Mouse (Mus musculus) embryonic facial prominence, embryonic 10.5 days (tissue): Measurements from ENCODE around the gene Hcn4. TPM values are rescaled to one million over a fixed set of nuclear protein-coding genes. Genes with fewer than 3 reads are reported as not detected.

Experiments
- DNase-seq: peaks from one replicate; pipeline ENCODE4 v3.0.0-alpha.2; 2017; ENCODE audit warnings: low spot score
- H3K27ac ChIP-seq: fragments of 300-500 bp; sonication (generic); replicated peaks from 2 replicates; pipeline ENCODE4 v1.5.1; 2016; ENCODE audit warnings: mild to moderate bottlenecking
- H3K27me3 ChIP-seq: fragments of 300-500 bp; sonication (generic); replicated peaks from 2 replicates; pipeline ENCODE4 v1.6.1; 2016; ENCODE audit warnings: low read depth, mild to moderate bottlenecking; ENCODE audit not compliant: poor library complexity, severe bottlenecking
- H3K36me3 ChIP-seq: fragments of 300-500 bp; sonication (generic); replicated peaks from 2 replicates; pipeline ENCODE4 v1.6.1; 2016; ENCODE audit warnings: mild to moderate bottlenecking, moderate library complexity
- H3K4me1 ChIP-seq: fragments of 300-500 bp; sonication (generic); 2 replicates; pipeline ENCODE4 v1.6.1; 2016
- H3K4me3 ChIP-seq: fragments of 300-500 bp; sonication (generic); 2 replicates; pipeline ENCODE4 v1.5.1; 2016; ENCODE audit warnings: mild to moderate bottlenecking, moderate library complexity
- H3K9me3 ChIP-seq: fragments of 300-500 bp; sonication (generic); 2 replicates; pipeline ENCODE4 v1.6.1; 2016; ENCODE audit warnings: mild to moderate bottlenecking
- WGBS: fragments of 180-500 bp; shearing (Covaris S2); methylation state at CpG from one replicate; pipeline ENCODE4 v1.1.7; 2016; 5-methylcytosine and 5-hydroxymethylcytosine counted together
- polyA plus RNA-seq: library from polyadenylated mRNA; unstranded; fragments of >200 nt; fragmentation: Nextera tagmentation; extraction: Ambion mirVana; gene quantifications from 2 replicates; pipeline ENCODE4 v1.2.1, GENCODE M21; 2016

The Hcn4 gene
- 0.20 and 0.25 TPM in 2 replicates for polyA plus RNA-seq

- Histone ChIP-seq H3K27ac (peak within 1 kb of the TSS; percentile 79), H3K4me1 (peaks cover 45% of the 10 kb centered on the region), H3K4me3 (peak within 1 kb of the TSS; percentile 77), H3K36me3 (no peaks in the 10 kb centered on the region), H3K27me3 (peaks cover 99% of the 10 kb centered on the region), H3K9me3 (no peaks in the 10 kb centered on the region)
- under 1% methylated on average over 95 of the region's 95 CpGs for WGBS
- peak; percentile 60 for DNase-seq
Measured at GRCm38 (mm10) chr9:58823139-58823917, at the start of gene Hcn4. Hcn4 (plus strand) TSS chr9:58823412.

GRCm38 (mm10) chr9:58774761-58775160, 48.5 kb upstream of the Hcn4 start:
- Histone ChIP-seq H3K27me3 (no peaks in the 10 kb centered on the region), H3K27ac (no peak overlapping the region), H3K9me3 (no peaks in the 10 kb centered on the region), H3K36me3 (no peaks in the 10 kb centered on the region), H3K4me1 (peaks cover 4% of the 10 kb centered on the region; the same call in 1 of the 2 replicates), H3K4me3 (no peak overlapping the region)
- WGBS: 65% methylated on average over 3 of the region's 3 CpGs
- no peak for DNase-seq

- H3K4me1 ChIP-seq: no peaks in the 10 kb centered on the region
- no peak overlapping the region for H3K4me3 ChIP-seq
- H3K27ac ChIP-seq: no peak overlapping the region
- 19% methylated on average over 2 of the region's 2 CpGs for WGBS
- H3K9me3 ChIP-seq: no peaks in the 10 kb centered on the region
- no peaks in the 10 kb centered on the region for H3K36me3 ChIP-seq
- DNase-seq: no peak
- no peaks in the 10 kb centered on the region for H3K27me3 ChIP-seq
Measured at GRCm38 (mm10) chr9:58775363-58775762, 47.8 kb upstream of the Hcn4 start.

- no peaks in the 10 kb centered on the region for H3K9me3 ChIP-seq
- DNase-seq: no peak
- 89% methylated on average over 3 of the region's 3 CpGs for WGBS
- H3K4me1 ChIP-seq: peaks cover 7% of the 10 kb centered on the region; the same call in 1 of the 2 replicates
- H3K36me3 ChIP-seq: no peaks in the 10 kb centered on the region
- no peak overlapping the region for H3K4me3 ChIP-seq
- H3K27me3 ChIP-seq: no peaks in the 10 kb centered on the region
- no peak overlapping the region for H3K27ac ChIP-seq
Measured at GRCm38 (mm10) chr9:58789476-58789875, 33.7 kb upstream of the Hcn4 start.

GRCm38 (mm10) chr9:58798155-58798554, 25.1 kb upstream of the Hcn4 start:
- 87% methylated on average over 7 of the region's 7 CpGs for WGBS
- DNase-seq: no peak
- H3K27ac ChIP-seq: no peak overlapping the region

GRCm38 (mm10) chr9:58801441-58801840, 21.8 kb upstream of the Hcn4 start:
- no peak overlapping the region for H3K27ac ChIP-seq
- DNase-seq: no peak
- peaks cover 24% of the 10 kb centered on the region; the same call in 1 of the 2 replicates for H3K27me3 ChIP-seq
- 88% methylated on average over 2 of the region's 2 CpGs for WGBS
- no peaks in the 10 kb centered on the region for H3K9me3 ChIP-seq
- no peaks in the 10 kb centered on the region for H3K36me3 ChIP-seq
- H3K4me1 ChIP-seq: peaks cover 26% of the 10 kb centered on the region
- no peak overlapping the region for H3K4me3 ChIP-seq

More at GRCm38 (mm10) chr9:58798155-58798554, 25.1 kb upstream of the Hcn4 start:
- Histone ChIP-seq H3K4me3 (no peak overlapping the region), H3K4me1 (peaks cover 20% of the 10 kb centered on the region), H3K27me3 (peaks cover 15% of the 10 kb centered on the region; the same call in 1 of the 2 replicates), H3K9me3 (no peaks in the 10 kb centered on the region), H3K36me3 (no peaks in the 10 kb centered on the region)

GRCm38 (mm10) chr9:58802294-58802693, 20.9 kb upstream of the Hcn4 start:
- no peaks in the 10 kb centered on the region for H3K9me3 ChIP-seq
- no peaks in the 10 kb centered on the region for H3K36me3 ChIP-seq
- WGBS: 51% methylated on average over 4 of the region's 4 CpGs
- no peak for DNase-seq
- peaks cover 28% of the 10 kb centered on the region for H3K27me3 ChIP-seq
- H3K4me1 ChIP-seq: peaks cover 26% of the 10 kb centered on the region
- H3K4me3 ChIP-seq: no peak overlapping the region
- no peak overlapping the region for H3K27ac ChIP-seq

GRCm38 (mm10) chr9:58802802-58803201, 20.4 kb upstream of the Hcn4 start:
- no peaks in the 10 kb centered on the region for H3K9me3 ChIP-seq
- H3K4me3 ChIP-seq: no peak overlapping the region
- H3K36me3 ChIP-seq: no peaks in the 10 kb centered on the region
- 74% methylated on average over 5 of the region's 5 CpGs for WGBS
- H3K27ac ChIP-seq: no peak overlapping the region
- H3K27me3 ChIP-seq: peaks cover 30% of the 10 kb centered on the region
- H3K4me1 ChIP-seq: peaks cover 26% of the 10 kb centered on the region
- DNase-seq: no peak

GRCm38 (mm10) chr9:58805601-58806318, 17.5 kb upstream of the Hcn4 start:
- Histone ChIP-seq H3K27ac (no peak overlapping the region), H3K36me3 (no peaks in the 10 kb centered on the region), H3K27me3 (peaks cover 23% of the 10 kb centered on the region), H3K9me3 (no peaks in the 10 kb centered on the region), H3K4me1 (peaks cover 26% of the 10 kb centered on the region), H3K4me3 (peak overlapping the region; percentile 48)
- DNase-seq: peak; percentile 87
- 10% methylated on average over 15 of the region's 15 CpGs for WGBS

GRCm38 (mm10) chr9:58811171-58811570, 12.0 kb upstream of the Hcn4 start:
- H3K4me1 ChIP-seq: peaks cover 14% of the 10 kb centered on the region
- DNase-seq: no peak
- WGBS: 44% methylated on average over 3 of the region's 3 CpGs
- H3K4me3 ChIP-seq: no peak overlapping the region
- H3K27ac ChIP-seq: no peak overlapping the region
- H3K9me3 ChIP-seq: no peaks in the 10 kb centered on the region
- H3K36me3 ChIP-seq: no peaks in the 10 kb centered on the region
- H3K27me3 ChIP-seq: peaks cover 34% of the 10 kb centered on the region

- DNase-seq: no peak
- Histone ChIP-seq H3K4me1 (peaks cover 34% of the 10 kb centered on the region), H3K27ac (no peak overlapping the region), H3K27me3 (peaks cover 65% of the 10 kb centered on the region), H3K9me3 (no peaks in the 10 kb centered on the region), H3K4me3 (no peak overlapping the region), H3K36me3 (no peaks in the 10 kb centered on the region)
- 53% methylated on average over 15 of the region's 15 CpGs for WGBS
Measured at GRCm38 (mm10) chr9:58815552-58816260, 7.5 kb upstream of the Hcn4 start.

GRCm38 (mm10) chr9:58816458-58816857, 6.8 kb upstream of the Hcn4 start:
- WGBS: 59% methylated on average over 9 of the region's 9 CpGs
- DNase-seq: no peak
- Histone ChIP-seq H3K4me1 (peaks cover 37% of the 10 kb centered on the region), H3K27ac (no peak overlapping the region; the same call in 1 of the 2 replicates), H3K9me3 (no peaks in the 10 kb centered on the region), H3K36me3 (no peaks in the 10 kb centered on the region), H3K27me3 (peaks cover 72% of the 10 kb centered on the region), H3K4me3 (no peak overlapping the region)
